Mouse (Mus musculus) left cerebral cortex, adult 8-10 months (tissue): ENCODE measurements around the gene Igf2bp3. TPM values are rescaled to one million over a fixed set of nuclear protein-coding genes. Genes with fewer than 3 reads are reported as not detected.
A peak's percentile ranks its signal among the peaks of the same experiment; 100 is the strongest.

Source experiments
- DNase-seq, 2 experiments: peaks; one replicate each; pipeline ENCODE4 v3.0.0; 2022; ENCODE audit warnings: low spot score in 2 of 2
- total RNA-seq, 4 experiments: library from RNA; stranded (reverse); gene quantifications; 2 replicates each; pipeline ENCODE4 v1.2.4; 2022

Igf2bp3 gene
- total RNA-seq, 4 experiments from 2014 or later: not detected

DNA sequence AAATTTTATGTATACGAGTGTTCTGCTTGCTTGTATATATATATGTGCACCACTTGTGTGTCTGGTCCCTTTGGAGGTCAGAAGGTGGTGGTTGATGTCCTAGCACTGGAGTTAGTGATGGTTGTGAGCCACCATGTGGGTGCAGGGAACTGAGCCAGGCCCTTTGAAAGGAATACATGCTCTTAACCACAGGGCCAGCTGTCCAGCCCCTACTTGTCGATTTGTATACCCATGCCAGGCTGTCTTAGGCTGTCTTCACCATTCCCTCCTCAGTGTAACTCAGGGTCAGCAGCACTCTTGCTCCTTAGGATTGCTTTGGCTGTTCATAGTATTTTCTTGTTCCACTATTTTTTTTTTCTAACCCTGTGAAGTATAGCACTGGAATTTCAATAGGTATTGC is 136.9 kb downstream of the Igf2bp3 start:
- DNase-seq: no peak

DNA sequence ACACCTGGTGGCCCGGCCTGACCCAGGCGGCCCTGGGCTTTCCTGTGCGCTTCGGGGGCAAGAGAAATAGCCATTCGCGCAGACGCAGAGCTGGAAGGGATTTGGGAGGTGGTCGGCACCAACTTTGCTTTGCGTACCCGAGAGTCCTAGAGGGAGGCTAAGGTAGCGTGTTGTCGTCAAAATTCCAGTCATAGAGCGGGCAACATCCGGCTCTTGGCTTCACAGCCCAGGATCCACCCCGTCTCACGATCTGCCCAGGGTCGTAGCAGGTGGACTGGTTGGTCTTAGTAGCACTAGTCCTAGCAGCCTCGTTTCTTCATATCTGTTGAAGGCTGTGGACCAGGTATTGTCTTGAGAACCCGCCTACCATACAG is 140.7 kb downstream of the Igf2bp3 start:
- DNase-seq: no peak

DNA sequence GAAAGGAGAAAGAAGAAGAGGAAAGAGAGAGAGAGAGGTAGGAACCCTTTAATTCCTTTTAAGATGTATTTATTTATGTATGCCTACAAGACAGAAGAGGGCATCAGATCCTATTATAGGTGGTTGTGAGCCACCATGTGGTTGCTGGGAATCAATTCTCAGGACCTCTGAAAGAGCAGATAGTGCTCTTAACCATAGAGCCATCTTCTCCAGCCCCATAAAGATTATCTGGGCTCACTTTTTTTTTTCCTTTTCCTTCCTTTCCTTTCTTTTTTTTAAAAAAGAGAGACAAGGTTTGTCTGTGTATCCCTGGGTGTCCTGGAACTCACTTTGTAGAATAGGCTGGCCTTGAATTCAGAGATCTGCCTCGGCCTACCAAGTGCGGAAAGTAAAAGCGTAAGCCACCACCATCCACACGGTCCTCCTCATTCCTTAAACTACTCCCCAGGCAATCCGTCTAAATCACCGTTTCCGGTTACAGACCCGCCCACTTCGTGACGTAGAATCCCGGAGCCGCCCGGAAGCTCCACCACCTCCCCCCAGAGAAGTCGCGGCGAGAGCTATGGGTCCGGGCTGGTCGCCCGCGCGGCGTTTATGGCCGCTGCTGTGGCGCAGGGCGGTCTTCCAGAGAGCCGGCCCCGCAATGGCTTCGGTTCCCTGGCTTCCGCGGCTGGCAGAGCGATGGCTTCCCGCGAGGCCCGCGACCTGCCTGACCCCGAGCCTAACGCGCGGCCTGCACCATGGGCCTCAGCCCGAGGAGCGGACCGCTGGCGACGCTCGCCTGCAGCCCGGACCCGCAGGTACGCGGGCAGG is 141.2 kb downstream of the Igf2bp3 start, which contains the start of gene Malsu1:
TSS of gene Malsu1 (plus strand) at position 492 of the 813 bp plus-strand sequence.
- peak; percentile 90 to 94 for DNase-seq

DNA sequence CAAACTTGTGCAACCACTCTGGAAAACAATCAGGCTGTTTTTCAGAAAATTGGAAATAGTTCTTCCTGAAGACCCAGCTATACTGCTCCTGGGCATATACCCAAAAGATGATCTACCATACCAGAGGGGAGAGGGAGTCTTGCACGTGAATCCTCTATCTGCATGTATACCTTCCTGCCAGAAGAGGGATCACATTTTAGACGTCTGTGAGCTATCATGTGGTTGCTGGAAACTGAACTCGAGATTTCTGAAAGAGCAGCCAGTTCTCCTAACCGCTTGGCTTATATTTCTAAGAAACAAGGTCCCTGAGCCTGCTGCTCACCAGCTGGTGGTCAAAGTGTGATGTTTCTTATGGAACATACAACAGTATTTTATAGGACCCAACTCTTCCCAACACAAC is 146.4 kb downstream of the Igf2bp3 start:
- no peak for DNase-seq

DNA sequence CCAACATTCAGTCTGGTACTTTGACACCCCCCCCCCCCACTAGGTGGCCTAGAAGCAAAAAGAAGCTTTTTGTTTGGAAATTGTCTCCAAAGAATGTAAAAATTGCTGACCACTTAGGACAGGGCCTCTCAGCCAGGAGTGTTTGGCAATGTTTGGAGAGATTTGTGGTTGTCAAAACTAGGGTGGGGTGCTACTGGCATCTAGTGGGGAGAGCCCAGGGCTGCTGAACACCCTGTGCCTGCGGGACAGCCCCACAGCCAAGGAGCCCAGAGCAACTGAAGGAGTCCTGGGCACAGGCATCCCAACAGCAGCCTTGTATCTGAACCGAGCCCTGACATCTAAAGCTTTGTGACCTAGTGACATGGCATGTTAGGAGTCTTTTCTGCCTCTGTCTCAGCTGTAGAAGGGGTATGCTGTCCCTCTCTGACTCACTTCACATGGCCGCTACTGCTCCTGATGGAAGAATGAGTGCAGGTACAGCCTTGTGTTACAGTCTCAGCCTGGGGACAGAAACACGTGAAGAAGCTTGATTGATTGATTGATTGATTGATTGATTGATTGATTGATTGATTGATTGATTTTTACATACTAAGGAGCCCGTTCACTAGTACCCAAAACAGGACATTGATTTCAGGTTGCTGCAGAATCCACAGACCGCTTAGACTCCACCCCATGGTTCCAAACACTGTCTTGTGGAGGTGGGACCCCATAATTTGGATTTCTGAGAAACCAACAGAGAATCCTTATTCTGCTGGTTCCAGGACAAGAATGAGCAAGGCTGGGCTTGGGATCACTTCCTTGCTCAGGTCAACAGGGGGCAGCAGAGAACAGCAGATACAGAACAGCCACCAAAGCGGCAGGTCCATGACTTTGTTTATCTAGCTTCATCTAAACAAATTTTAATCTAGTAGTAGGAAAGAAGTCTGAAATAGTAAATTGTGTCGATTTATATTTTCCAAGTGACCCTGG is 157.4 kb downstream of the Igf2bp3 start:
- DNase-seq: no peak

DNA sequence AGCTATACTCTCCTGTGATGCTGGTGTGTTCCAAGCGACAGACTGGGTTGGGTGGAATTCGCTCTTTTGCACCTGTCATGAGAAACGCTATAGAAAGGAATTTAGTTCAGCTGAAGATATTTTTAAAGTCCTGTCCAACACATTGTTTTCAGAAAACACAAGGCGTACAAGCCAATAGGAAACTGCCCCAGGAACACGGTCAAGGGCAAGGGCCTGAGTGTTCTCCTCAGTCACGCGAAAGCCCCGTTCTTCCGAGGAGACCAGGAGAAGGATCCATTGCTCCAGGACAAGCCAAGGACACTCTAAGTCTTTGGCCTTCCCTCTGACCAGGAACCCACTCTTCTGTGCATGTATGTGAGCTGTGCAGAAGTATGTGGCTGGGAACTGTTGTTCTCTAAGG is 158.7 kb downstream of the Igf2bp3 start:
- no peak for DNase-seq

DNA sequence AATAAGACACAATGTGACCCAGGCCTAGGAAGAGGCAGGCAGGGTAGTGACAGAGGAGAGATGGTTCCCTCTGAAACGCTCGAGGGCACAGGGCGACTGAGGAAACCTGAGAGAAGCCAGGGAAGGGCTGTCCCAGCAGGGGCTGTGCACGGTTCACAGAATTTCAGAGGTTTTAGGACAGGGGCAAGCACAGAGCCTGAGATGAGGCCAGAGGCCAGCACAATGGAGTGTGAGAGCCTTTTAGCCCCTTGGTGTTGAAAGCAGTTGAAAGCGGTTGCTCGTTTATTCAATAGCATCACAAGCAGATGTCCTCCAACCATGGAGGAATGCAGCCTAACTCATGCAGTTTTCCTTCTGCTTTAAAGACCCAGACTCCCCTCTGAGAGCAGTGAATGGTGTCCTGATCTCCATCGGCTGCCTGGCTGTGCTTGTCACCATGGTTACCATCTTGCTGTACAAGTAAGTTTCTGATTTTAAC is 159.5 kb downstream of the Igf2bp3 start:
- no peak for DNase-seq

DNA sequence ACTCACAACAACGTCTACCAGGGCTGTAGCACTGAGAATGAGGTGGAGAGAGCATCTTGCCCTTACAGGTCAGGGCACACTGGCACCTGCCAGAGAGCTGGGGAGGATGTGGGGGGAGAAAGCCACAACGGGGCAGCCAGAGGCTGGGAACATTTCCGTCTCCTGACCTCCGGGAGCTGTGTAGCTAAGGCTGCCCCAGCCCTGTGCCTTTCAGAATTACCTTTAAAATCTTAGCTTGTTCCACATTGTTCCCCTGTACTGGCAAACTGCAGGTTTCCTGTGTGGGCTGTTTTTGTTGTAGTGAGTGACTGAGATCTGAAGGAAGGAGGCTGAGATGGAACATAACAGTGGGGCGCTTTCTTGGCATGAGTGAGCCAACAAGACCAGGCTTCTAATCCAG is 162.6 kb downstream of the Igf2bp3 start:
- no peak for DNase-seq

DNA sequence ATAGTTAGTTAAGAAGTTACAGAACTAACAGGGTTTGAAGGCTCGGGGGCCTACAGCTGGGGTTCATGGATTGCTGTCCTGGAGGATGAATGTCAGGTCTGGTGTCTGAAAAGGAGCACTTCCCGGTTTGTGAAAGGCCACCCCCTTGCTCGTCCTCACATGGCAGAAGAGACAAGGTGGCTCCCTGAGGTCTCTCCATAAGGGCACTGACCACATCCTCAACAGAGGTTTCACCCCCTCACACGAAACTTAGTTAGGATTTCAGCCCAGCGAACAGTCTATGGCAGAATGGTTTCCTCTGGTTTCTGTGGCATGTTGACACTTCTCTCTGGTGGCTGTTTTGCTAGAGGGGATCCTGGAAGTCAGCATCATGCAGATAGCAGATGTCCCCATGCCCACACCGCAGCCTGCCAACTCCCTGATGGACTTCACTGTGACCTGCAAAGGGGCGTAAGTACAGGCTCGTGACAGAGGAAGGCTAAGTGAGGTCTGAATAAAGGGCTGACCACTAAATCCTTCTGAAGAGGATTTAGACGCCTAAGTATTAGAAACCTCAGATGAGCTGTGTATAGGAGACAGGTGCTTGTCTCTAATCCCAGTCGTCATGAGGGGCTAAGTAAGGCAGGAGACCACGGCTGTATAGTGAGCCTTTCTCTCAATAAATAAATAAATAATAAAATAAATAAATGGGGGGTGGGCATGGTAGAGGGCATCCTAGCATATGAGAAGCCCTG is 163.9 kb downstream of the Igf2bp3 start:
- no peak for DNase-seq

DNA sequence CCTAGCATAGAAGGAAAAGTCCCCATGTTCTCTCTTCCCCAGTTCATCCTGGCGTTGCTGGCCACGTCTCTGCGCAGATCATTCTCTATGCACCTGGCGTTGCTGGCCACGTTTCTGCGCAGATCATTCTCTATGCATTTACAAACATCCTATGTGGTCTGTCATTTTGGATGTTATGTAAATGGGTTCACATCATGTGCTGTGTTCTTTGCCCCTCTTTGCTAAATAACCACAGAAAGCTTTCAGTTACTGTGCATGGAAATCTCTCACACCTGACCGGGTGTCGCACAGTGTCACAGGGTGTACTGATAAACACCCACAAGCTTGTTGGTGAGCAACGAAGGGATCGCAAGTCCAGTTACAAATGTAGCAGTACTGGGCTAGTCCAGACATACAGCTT is 166.4 kb downstream of the Igf2bp3 start:
- no peak for DNase-seq

DNA sequence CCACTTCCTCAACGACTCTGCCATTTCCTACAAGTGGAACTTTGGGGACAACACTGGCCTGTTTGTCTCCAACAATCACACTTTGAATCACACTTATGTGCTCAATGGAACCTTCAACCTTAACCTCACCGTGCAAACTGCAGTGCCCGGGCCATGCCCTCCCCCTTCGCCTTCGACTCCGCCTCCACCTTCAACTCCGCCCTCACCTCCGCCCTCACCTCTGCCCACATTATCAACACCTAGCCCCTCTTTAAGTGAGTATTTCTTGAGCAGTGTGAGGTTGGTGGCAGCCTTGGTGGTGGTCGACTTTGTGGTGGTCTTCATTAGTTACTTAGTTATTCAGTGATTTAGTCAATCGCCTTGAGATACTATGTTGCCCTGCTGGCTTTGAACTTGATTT is 166.9 kb downstream of the Igf2bp3 start:
- DNase-seq: no peak

DNA sequence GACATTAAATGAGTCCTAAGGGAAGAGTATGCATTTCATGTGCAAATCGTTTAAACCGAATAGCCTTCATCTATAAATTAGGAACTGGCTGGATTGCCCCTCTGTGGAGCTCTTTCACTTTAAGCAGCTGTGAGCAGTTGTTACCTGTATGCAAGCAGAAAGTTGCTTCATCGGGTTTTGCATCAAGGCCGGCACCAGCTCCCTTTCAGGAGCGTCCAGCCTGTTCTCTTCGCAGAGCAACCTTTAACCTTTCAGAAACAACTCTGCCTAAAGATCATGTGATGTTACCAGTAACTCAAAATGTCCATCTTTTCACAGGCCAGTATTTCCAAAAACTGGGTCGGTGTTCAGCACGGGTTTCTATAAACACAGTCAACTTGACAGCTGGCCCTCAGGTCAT is 167.8 kb downstream of the Igf2bp3 start:
- DNase-seq: no peak

DNA sequence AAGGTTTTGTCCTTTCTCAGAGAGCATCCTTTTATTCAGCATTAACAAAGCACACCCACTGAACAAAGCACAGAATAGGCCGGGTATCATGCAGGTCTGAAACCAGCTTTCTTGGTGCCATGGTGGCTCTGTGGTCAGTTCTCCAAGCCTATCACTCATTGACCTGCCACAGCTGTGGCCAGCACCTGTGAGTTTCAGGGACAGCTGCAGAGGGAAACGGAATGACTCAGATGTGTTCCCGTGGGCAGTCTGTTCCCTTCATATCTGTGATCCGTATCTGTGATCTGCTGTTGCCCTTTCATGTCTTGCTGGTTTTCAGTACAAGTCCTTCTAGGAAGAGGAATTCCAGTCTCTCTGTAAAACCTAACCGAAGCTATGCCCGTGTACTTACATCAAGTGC is 168.3 kb downstream of the Igf2bp3 start:
- DNase-seq: no peak

DNA sequence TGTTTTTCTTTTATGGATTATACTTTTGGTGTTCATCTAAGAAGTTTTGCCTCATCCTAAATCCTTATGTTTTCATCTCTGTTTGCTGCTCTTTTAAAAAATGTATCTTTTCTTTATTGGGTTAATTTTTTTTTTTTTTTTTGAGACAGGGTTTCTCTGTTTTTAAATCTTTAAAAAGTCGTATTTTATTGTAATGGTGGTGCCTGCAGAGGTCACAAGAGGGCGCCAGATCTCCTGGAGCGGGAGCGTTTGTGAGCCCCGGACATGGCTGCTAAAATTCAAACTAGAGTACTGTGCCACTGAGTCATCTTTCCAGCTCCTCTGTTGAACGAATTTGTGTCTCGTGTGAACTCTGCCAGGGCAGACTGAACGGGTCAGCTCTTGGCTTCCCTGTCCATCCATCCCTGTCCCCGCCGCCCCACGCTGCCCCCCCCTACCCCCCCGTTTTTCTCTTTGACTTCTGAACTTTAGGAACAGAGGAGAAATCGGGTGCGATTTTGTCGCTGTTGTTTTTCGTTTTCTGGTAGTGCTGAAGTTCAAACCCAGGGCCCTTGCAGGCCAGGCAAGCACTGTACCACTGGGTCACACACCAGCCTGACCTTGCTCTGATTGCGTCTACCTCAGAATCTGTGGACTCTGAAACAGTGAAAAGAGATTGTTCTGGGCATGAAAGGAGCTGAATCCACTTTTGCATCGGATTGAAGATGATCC is 175.1 kb downstream of the Igf2bp3 start:
- peak in 1 of 2 experiments; percentile 12 for DNase-seq

DNA sequence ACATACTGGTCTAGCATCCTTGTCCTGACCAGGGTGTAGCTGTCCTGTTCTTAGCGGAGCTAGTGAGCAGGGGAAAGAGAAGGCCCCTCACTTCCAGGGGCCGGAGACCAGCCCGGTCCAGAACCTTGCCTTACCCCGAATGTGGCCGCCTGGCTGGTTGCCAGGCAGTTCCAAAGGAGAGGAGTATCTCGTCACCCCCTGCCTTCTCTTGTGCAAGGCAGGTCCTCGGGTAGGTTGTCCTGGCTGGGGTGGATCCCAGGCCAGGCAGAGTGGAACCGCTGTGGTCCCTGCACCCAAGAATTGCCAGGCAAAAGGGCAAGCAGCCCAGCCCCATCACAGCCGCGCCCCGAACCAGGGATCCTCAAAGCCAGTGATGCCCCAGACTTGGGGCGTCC is 177.5 kb downstream of the Igf2bp3 start:
- DNase-seq: no peak

DNA sequence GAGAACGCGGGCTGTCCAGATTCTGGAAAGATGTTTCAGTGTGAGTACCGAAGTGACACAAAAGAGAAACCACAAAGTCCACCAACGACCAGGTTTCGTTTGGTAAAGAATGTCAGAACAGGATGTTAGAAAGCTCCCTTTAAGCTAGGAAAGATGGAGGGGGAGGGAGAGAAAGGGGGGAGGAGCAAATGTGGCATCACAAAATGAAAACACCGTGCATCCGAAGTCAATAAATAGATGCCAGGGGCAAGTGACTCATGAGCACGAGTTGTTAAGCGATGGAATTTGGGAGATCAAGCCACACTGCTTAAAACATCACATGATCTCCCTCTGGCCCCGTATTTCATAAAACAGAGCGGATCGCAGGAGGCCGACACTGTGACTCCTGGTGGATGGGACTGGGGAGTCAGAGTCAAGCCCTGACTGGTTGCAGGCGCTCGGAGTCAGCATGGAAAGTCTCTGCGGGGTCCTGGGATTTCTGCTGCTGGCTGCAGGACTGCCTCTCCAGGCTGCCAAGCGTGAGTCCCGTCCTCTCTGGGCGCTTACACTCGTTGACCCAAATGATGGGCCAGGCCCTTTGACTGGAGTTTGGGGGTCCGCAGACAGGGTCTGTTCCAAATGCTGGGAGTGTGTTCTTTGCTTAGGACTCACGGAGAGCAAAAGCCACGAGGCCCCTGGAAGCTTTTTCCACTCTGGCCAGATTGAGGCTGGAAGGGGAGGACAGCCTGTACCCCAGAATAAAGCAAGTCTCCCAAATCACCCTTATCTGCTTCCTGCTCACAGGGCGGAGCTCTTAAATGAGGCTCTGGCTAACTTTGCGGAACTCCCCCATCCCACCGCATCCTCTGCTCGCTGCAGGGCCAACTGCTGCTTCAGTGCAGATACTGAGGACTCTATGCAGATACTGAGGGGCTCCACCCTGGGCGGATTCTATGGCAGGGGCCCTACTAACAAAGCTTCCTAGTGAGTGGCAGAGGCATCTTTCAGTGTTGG is 178.2 kb downstream of the Igf2bp3 start, which contains the start of gene Gpnmb:
TSS of gene Gpnmb (plus strand) at position 272 of the 993 bp plus-strand sequence.
- DNase-seq: no peak
